Mouse (Mus musculus) embryonic facial prominence, embryonic 12.5 days (tissue): ENCODE results near the gene Sned1. TPM values are rescaled to one million over a fixed set of nuclear protein-coding genes. Genes with fewer than 3 reads are reported as not detected.
"Not testable (repeated sequence)": the region's sequence is repeated elsewhere in the genome, so short reads cannot be mapped to it uniquely, and the experiment has no call there.

Source experiments
- ATAC-seq: fragments of 200-750 bp; cut with Nextera tagmentation; 2 replicates; pipeline ENCODE4 v1.8.0; 2017; ENCODE audit not compliant: insufficient number of reproducible peaks, insufficient read depth, low FRiP score, low TSS enrichment
- H3K27ac ChIP-seq: fragments of 300-500 bp; sonication (generic); 2 replicates; pipeline ENCODE4 v1.5.1; 2016; ENCODE audit warnings: mild to moderate bottlenecking
- H3K27me3 ChIP-seq: fragments of 300-500 bp; sonication (generic); 2 replicates; pipeline ENCODE4 v1.6.1; 2016; ENCODE audit warnings: mild to moderate bottlenecking, moderate library complexity
- H3K36me3 ChIP-seq: fragments of 300-500 bp; sonication (generic); 2 replicates; pipeline ENCODE4 v1.6.1; 2016; ENCODE audit warnings: mild to moderate bottlenecking
- H3K4me1 ChIP-seq: fragments of 300-500 bp; sonication (generic); 2 replicates; pipeline ENCODE4 v1.6.1; 2016
- H3K4me2 ChIP-seq: fragments of 300-500 bp; sonication (generic); replicated peaks from 2 replicates; pipeline ENCODE4 v1.6.1; 2016; ENCODE audit warnings: mild to moderate bottlenecking, moderate library complexity
- H3K4me3 ChIP-seq: fragments of 300-500 bp; sonication (generic); 2 replicates; pipeline ENCODE4 v1.5.1; 2016; ENCODE audit warnings: mild to moderate bottlenecking
- H3K9ac ChIP-seq: fragments of 300-500 bp; sonication (generic); 2 replicates; pipeline ENCODE4 v1.6.1; 2016; ENCODE audit warnings: mild to moderate bottlenecking, moderate library complexity
- H3K9me3 ChIP-seq: fragments of 300-500 bp; sonication (generic); 2 replicates; pipeline ENCODE4 v1.6.1; 2016; ENCODE audit warnings: mild to moderate bottlenecking, moderate library complexity
- WGBS: fragments of 180-500 bp; shearing (Covaris S2); methylation state at CpG from one replicate; pipeline ENCODE4 v1.1.7; 2016; 5-methylcytosine and 5-hydroxymethylcytosine counted together
- polyA plus RNA-seq: library from polyadenylated mRNA; unstranded; fragments of >200 nt; fragmentation: Nextera tagmentation; extraction: Ambion mirVana; gene quantifications from 2 replicates; pipeline ENCODE4 v1.2.1, GENCODE M21; 2016

Gene Sned1
- polyA plus RNA-seq, result 24.6 and 30.6 TPM in 2 replicates

GRCm38 (mm10) chr1:93235576-93236544, at the start of gene Sned1:
Gene Sned1, plus strand, starts transcription at chr1:93235841.
- H3K4me2 ChIP-seq, result peak within 1 kb of the TSS; percentile 94
- WGBS, result under 1% methylated on average over 100 of the region's 100 CpGs
- ATAC-seq, result peak; percentile 87
- peaks cover 46% of the 10 kb centered on the region for H3K4me1 ChIP-seq
- H3K27me3 ChIP-seq, result peaks cover 7% of the 10 kb centered on the region
- peak within 1 kb of the TSS; percentile 61 for H3K4me3 ChIP-seq
- H3K9ac ChIP-seq, result peak within 1 kb of the TSS; percentile 63
- peak within 1 kb of the TSS; percentile 30; the same call in 1 of the 2 replicates for H3K27ac ChIP-seq
- no peaks in the 10 kb centered on the region for H3K9me3 ChIP-seq
- H3K36me3 ChIP-seq, result no peaks in the 10 kb centered on the region

GRCm38 (mm10) chr1:93190726-93191305, 44.8 kb upstream of the Sned1 start:
- Histone ChIP-seq H3K4me1 (peaks cover 4% of the 10 kb centered on the region; the same call in 1 of the 2 replicates), H3K27ac (no peak overlapping the region), H3K9ac (0 out of 2 replicates have a peak overlapping the region, but pooled peaks have one; percentile 7), H3K36me3 (no peaks in the 10 kb centered on the region), H3K4me2 (peak overlapping the region; percentile 19; the same call in 1 of the 2 replicates), H3K9me3 (no peaks in the 10 kb centered on the region), H3K27me3 (peaks cover 16% of the 10 kb centered on the region), H3K4me3 (no peak overlapping the region)
- no peak for ATAC-seq
- WGBS, result 4% methylated on average over 17 of the region's 17 CpGs

DNA sequence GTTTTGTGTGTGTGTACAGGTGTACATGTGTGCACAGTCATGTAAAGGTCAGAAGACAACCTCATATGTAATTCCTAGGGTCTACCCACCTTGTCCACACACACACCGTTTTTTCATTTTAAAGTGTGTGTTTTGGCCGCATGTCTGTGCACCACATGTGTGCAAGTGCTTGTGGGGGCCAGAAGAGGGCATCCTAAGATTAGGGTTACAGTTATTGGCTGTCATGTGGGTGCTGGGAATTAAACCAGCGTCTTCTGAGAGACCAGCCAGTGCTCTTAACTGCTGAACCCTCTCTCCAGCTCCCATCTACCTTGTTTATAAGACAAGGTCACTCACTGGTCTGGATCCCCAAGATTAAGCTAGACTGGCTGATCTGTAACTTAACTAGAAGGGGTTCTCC, 40.7 kb upstream of the Sned1 start:
- no peak overlapping the region for H3K4me2 ChIP-seq
- 89% methylated on average over 3 of the region's 3 CpGs for WGBS
- peaks cover 11% of the 10 kb centered on the region for H3K27me3 ChIP-seq
- no peak overlapping the region for H3K9ac ChIP-seq
- no peaks in the 10 kb centered on the region for H3K36me3 ChIP-seq
- no peak for ATAC-seq
- 0 out of 2 replicates have a peak, but pooled peaks cover 5% of the 10 kb centered on the region for H3K9me3 ChIP-seq
- peaks cover 4% of the 10 kb centered on the region; the same call in 1 of the 2 replicates for H3K4me1 ChIP-seq
- H3K4me3 ChIP-seq, result no peak overlapping the region
- H3K27ac ChIP-seq, result no peak overlapping the region

DNA sequence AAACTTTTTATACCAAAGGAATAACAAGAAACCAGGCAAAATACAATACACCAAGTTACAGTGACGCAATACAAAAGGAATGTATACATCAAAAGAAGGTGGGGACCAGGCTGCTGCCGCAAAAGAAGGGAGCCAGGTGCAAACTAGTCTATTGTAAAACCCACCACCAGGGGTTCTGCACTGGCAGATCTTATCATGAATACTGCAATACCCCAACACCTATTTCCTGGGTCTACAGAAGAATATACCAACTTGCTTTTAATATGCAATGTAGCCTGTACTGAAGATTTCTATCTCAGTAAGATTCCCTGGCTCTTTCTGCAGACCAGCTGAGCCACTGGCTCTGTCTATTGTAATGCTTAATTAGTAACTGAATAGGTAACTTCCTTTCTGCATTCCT, 38.2 kb upstream of the Sned1 start:
- H3K4me1 ChIP-seq, ATAC-seq, H3K4me3 ChIP-seq, H3K9me3 ChIP-seq, H3K4me2 ChIP-seq, H3K36me3 ChIP-seq, H3K27me3 ChIP-seq, H3K27ac ChIP-seq, H3K9ac ChIP-seq: not testable (repeated sequence)
- WGBS, result 87% methylated on average over 2 of the region's 2 CpGs

DNA sequence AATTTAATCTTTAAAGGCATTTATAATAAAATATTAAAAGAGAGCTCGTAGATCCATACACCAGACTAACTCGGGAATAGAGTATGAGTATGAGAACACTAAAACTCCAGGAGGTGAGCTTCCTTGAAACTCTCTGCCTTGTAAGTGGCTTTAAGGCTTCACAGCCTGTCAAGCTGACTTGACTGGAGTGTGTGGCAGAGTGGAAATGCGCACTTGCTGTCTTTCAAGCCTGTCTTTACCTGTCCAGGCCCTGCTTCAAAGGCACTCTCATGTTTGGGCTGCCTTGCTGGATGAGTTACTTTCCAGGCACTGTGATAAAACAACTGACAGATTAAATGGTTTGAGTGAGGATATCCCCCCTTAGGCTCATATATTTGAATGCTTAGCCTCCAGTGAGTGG, 37.7 kb upstream of the Sned1 start:
- Histone ChIP-seq H3K27ac (no peak overlapping the region), H3K4me1 (no peaks in the 10 kb centered on the region), H3K27me3 (no peaks in the 10 kb centered on the region), H3K4me2 (no peak overlapping the region), H3K9me3 (0 out of 2 replicates have a peak, but pooled peaks cover 5% of the 10 kb centered on the region), H3K36me3 (no peaks in the 10 kb centered on the region), H3K4me3 (no peak overlapping the region), H3K9ac (no peak overlapping the region)
- WGBS, result 83% methylated on average over 3 of the region's 3 CpGs
- no peak for ATAC-seq

DNA sequence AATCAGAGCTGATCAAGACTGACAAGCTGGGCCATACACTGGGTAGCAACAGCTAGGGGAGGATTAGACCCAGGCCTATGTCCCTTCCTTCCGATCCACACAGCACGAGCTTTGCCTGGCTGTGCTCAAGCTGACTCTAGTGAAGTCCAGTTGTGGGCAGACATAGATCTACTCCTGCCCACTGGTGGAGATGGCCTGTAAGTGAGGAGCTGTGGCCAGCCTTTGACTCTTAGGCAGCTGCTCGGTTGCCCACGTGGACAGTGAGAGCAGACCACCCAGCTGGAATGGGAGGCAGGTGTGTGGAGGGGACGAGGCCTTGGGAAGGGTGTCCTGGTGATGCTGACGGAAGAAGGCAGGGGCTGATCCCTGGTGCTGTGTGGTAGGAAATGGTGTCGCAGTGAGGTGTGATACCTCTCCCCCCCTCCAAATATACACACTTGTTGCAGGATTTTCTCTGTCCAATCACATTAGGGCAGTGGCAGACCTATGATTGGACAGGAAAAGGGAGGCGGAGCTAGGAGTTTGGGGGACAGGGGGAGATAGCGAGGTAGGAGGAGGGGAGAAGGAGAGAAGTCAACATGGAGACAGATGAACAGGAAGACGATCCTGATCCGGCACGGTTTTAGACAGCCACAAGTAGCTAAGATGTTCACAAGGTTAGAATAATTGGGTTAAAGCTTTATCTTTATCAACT, 29.2 kb upstream of the Sned1 start:
- ATAC-seq, result no peak
- Histone ChIP-seq H3K36me3 (no peaks in the 10 kb centered on the region), H3K4me1 (peaks cover 31% of the 10 kb centered on the region), H3K9ac (no peak overlapping the region), H3K27ac (no peak overlapping the region), H3K4me2 (no peak overlapping the region), H3K27me3 (no peaks in the 10 kb centered on the region), H3K9me3 (no peaks in the 10 kb centered on the region), H3K4me3 (no peak overlapping the region)
- WGBS, result 55% methylated on average over 12 of the region's 12 CpGs

- Histone ChIP-seq H3K4me2 (no peak overlapping the region), H3K36me3 (no peaks in the 10 kb centered on the region), H3K9me3 (no peaks in the 10 kb centered on the region), H3K27me3 (no peaks in the 10 kb centered on the region), H3K27ac (no peak overlapping the region), H3K4me1 (peaks cover 43% of the 10 kb centered on the region), H3K9ac (no peak overlapping the region), H3K4me3 (no peak overlapping the region)
- ATAC-seq, result no peak
- 96% methylated on average over 4 of the region's 4 CpGs for WGBS
These were observed 28.0 kb upstream of the Sned1 start for GRCm38 (mm10) chr1:93207536-93208064.

DNA sequence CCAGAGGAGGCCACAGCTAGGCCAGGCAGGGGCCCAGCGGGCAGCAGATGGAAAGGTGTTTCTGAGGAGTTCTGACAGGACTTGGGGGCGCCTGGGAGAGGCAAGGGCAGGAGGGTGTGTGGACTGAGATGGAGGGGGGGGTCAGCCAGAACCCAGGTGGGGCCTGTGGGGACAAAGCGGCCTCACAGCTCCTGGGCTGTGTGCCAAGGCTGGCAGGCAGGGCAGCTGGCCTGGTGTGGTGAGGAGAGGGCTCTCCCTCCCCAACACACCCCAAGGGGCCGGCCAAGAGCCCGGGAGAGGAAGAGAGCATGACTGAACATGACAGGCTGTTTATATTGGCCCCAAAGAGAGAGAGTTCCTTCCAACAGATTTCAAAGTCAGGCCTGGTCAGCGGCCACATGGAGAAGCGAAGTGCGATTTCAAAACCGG, 25.4 kb upstream of the Sned1 start:
- H3K4me2 ChIP-seq, result no peak overlapping the region
- H3K4me3 ChIP-seq, result no peak overlapping the region
- H3K36me3 ChIP-seq, result no peaks in the 10 kb centered on the region
- H3K9ac ChIP-seq, result no peak overlapping the region
- peaks cover 59% of the 10 kb centered on the region for H3K4me1 ChIP-seq
- ATAC-seq, result peak; percentile 68; the same call in 1 of the 2 replicates
- 33% methylated on average over 9 of the region's 9 CpGs for WGBS
- H3K27me3 ChIP-seq, result no peaks in the 10 kb centered on the region; the same call in 1 of the 2 replicates
- peak overlapping the region; percentile 89 for H3K27ac ChIP-seq
- H3K9me3 ChIP-seq, result no peaks in the 10 kb centered on the region

DNA sequence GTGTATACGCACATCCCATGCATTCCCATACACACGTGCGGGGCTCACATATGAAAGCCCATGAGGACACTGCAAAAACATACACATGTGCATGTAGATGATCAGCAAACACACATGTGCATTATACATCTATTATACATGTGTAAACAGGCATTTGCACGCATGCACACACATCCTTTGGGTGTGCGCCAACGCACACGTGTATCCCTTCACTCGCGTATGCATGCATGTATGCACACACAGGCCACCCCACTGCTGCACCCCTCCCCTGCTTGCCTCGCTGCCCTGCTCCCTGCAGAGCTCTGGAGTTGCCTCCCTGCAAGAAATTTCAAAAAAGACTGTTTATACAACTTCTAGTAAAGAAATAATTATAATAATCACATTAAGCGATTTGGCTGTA, 24.6 kb upstream of the Sned1 start:
- H3K4me1 ChIP-seq, result peaks cover 59% of the 10 kb centered on the region
- no peak for ATAC-seq
- H3K27ac ChIP-seq, result peak overlapping the region; percentile 89
- no peak overlapping the region for H3K9ac ChIP-seq
- no peak overlapping the region for H3K4me2 ChIP-seq
- WGBS, result 72% methylated on average over 11 of the region's 11 CpGs
- no peak overlapping the region for H3K4me3 ChIP-seq
- H3K36me3 ChIP-seq, result no peaks in the 10 kb centered on the region
- no peaks in the 10 kb centered on the region for H3K9me3 ChIP-seq
- no peaks in the 10 kb centered on the region; the same call in 1 of the 2 replicates for H3K27me3 ChIP-seq

- H3K36me3 ChIP-seq, result no peaks in the 10 kb centered on the region
- peaks cover 53% of the 10 kb centered on the region for H3K4me1 ChIP-seq
- peak overlapping the region; percentile 89 for H3K27ac ChIP-seq
- no peaks in the 10 kb centered on the region; the same call in 1 of the 2 replicates for H3K27me3 ChIP-seq
- 26% methylated on average over 10 of the region's 10 CpGs for WGBS
- no peaks in the 10 kb centered on the region for H3K9me3 ChIP-seq
- no peak overlapping the region for H3K4me3 ChIP-seq
- no peak for ATAC-seq
- 0 out of 2 replicates have a peak overlapping the region, but pooled peaks have one; percentile 2 for H3K4me2 ChIP-seq
- no peak overlapping the region for H3K9ac ChIP-seq
These were observed 24.0 kb upstream of the Sned1 start for GRCm38 (mm10) chr1:93211549-93212220.

DNA sequence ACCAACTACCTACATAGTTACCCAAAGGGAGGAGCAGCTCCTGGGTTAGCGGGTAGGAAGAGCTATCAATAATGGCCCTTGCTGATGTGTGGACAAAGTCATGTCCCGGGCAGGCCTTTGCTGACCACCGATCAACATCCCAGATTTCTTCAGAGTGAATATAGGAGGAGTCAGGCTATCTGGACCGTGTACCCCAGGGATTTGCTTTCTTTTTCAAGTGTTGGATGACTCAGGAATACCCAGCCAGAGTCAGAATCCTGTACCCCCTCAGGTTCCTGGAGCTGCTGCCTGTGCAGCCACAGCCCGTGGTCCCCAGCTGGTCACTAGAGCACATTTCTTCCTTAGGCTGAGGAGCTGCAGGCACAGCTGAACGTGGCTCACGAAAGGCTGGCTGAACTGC, 23.2 kb upstream of the Sned1 start:
- no peaks in the 10 kb centered on the region for H3K9me3 ChIP-seq

More for the DNA sequence above, 23.2 kb upstream of the Sned1 start:
- no peaks in the 10 kb centered on the region; the same call in 1 of the 2 replicates for H3K27me3 ChIP-seq
- no peaks in the 10 kb centered on the region for H3K36me3 ChIP-seq
- 83% methylated on average over 7 of the region's 7 CpGs for WGBS
- ATAC-seq, result no peak
- peak overlapping the region; percentile 89; the same call in 1 of the 2 replicates for H3K27ac ChIP-seq
- H3K4me3 ChIP-seq, result no peak overlapping the region
- H3K9ac ChIP-seq, result no peak overlapping the region
- peaks cover 53% of the 10 kb centered on the region for H3K4me1 ChIP-seq
- H3K4me2 ChIP-seq, result no peak overlapping the region
